Mouse (Mus musculus): ENCODE results near the gene Bloc1s1. TPM values are rescaled to one million over a fixed set of nuclear protein-coding genes. Genes with fewer than 3 reads are reported as not detected.

Gene Bloc1s1
- polyA plus RNA-seq, 1 experiment from 2014 or later, result 188 TPM

- H3K4me3 ChIP-seq (replicated peaks), result no peak overlapping the region
- peaks cover 13% of the 10 kb centered on the region for H3K36me3 ChIP-seq (replicated peaks)
- peaks cover 11% of the 10 kb centered on the region for H3K27me3 ChIP-seq
- peaks cover 22% of the 10 kb centered on the region for H3K4me1 ChIP-seq
- H3K27ac ChIP-seq, result no peak overlapping the region
- ATAC-seq (ENCODE audit: low FRiP score), result peak; percentile 53
- H3K9me3 ChIP-seq, result no peaks in the 10 kb centered on the region
- no peak overlapping the region for H3K9ac ChIP-seq
- WGBS, result 6% methylated on average over 5 of the region's 5 CpGs
- no peak overlapping the region for H3K4me2 ChIP-seq
Measured at GRCm38 (mm10) chr10:128913219-128913618, 10.6 kb downstream of the Bloc1s1 start.

- H3K4me3 ChIP-seq (replicated peaks), result no peak overlapping the region
- no peak overlapping the region for H3K4me2 ChIP-seq
- no peak overlapping the region for H3K9ac ChIP-seq
- WGBS, result 83% methylated on average over 4 of the region's 4 CpGs
- H3K4me1 ChIP-seq, result peaks cover 22% of the 10 kb centered on the region
- H3K27ac ChIP-seq, result no peak overlapping the region
- no peaks in the 10 kb centered on the region for H3K9me3 ChIP-seq
- H3K27me3 ChIP-seq, result peaks cover 14% of the 10 kb centered on the region
- H3K36me3 ChIP-seq (replicated peaks), result peaks cover 9% of the 10 kb centered on the region
- ATAC-seq (ENCODE audit: low FRiP score), result no peak
Measured at GRCm38 (mm10) chr10:128912791-128913190, 11.0 kb downstream of the Bloc1s1 start.

GRCm38 (mm10) chr10:128912268-128912667 lies 11.6 kb downstream of the Bloc1s1 start:
- no peak for ATAC-seq (ENCODE audit: low FRiP score)
- Histone ChIP-seq H3K4me2 (no peak overlapping the region), H3K36me3 (replicated peaks) (peaks cover 4% of the 10 kb centered on the region), H3K9me3 (no peaks in the 10 kb centered on the region), H3K27ac (no peak overlapping the region), H3K27me3 (peaks cover 14% of the 10 kb centered on the region), H3K9ac (no peak overlapping the region), H3K4me1 (peaks cover 22% of the 10 kb centered on the region), H3K4me3 (replicated peaks) (no peak overlapping the region)
- WGBS, result 84% methylated on average over 4 of the region's 4 CpGs

- Histone ChIP-seq H3K4me3 (replicated peaks) (no peak overlapping the region), H3K4me1 (peaks cover 22% of the 10 kb centered on the region), H3K9me3 (no peaks in the 10 kb centered on the region), H3K27ac (no peak overlapping the region), H3K36me3 (replicated peaks) (peaks cover 3% of the 10 kb centered on the region), H3K9ac (no peak overlapping the region), H3K4me2 (0 out of 2 replicates have a peak overlapping the region, but pooled peaks have one; percentile 84), H3K27me3 (peaks cover 14% of the 10 kb centered on the region)
- ATAC-seq (ENCODE audit: low FRiP score), result no peak
- 95% methylated on average over 6 of the region's 6 CpGs for WGBS
Measured at GRCm38 (mm10) chr10:128911430-128911829, 12.4 kb downstream of the Bloc1s1 start.

- ATAC-seq (ENCODE audit: low FRiP score), result peak; percentile 50
- Histone ChIP-seq H3K27me3 (peaks cover 14% of the 10 kb centered on the region), H3K4me1 (peaks cover 22% of the 10 kb centered on the region), H3K27ac (peak overlapping the region; percentile 42; the same call in 1 of the 2 replicates), H3K4me2 (peak overlapping the region; percentile 84), H3K9ac (peak overlapping the region; percentile 85), H3K9me3 (no peaks in the 10 kb centered on the region), H3K4me3 (replicated peaks) (peak overlapping the region; percentile 81), H3K36me3 (replicated peaks) (peaks cover 3% of the 10 kb centered on the region)
- 4% methylated on average over 57 of the region's 66 CpGs for WGBS
Measured at GRCm38 (mm10) chr10:128910066-128910841, 13.6 kb downstream of the Bloc1s1 start.

GRCm38 (mm10) chr10:128909567-128910028 lies 14.2 kb downstream of the Bloc1s1 start:
- peak overlapping the region; percentile 85 for H3K9ac ChIP-seq
- ATAC-seq (ENCODE audit: low FRiP score), result peak; percentile 73
- WGBS, result under 1% methylated on average over 35 of the region's 41 CpGs
- peaks cover 14% of the 10 kb centered on the region for H3K27me3 ChIP-seq
- peak overlapping the region; percentile 81 for H3K4me3 ChIP-seq (replicated peaks)
- peak overlapping the region; percentile 84 for H3K4me2 ChIP-seq
- H3K4me1 ChIP-seq, result peaks cover 22% of the 10 kb centered on the region
- peak overlapping the region; percentile 42; the same call in 1 of the 2 replicates for H3K27ac ChIP-seq
- H3K36me3 ChIP-seq (replicated peaks), result peaks cover 3% of the 10 kb centered on the region
- H3K9me3 ChIP-seq, result no peaks in the 10 kb centered on the region

GRCm38 (mm10) chr10:128908778-128909448 lies 14.9 kb downstream of the Bloc1s1 start:
- 62% methylated on average over 13 of the region's 13 CpGs for WGBS
- ATAC-seq (ENCODE audit: low FRiP score), result no peak
- H3K27ac ChIP-seq, result 0 out of 2 replicates have a peak overlapping the region, but pooled peaks have one; percentile 5

GRCm38 (mm10) chr10:128904812-128905211 lies 19.0 kb downstream of the Bloc1s1 start:
- 76% methylated on average over 5 of the region's 5 CpGs for WGBS
- peaks cover 14% of the 10 kb centered on the region for H3K27me3 ChIP-seq
- no peak for ATAC-seq (ENCODE audit: low FRiP score)

More at GRCm38 (mm10) chr10:128908778-128909448, 14.9 kb downstream of the Bloc1s1 start:
- Histone ChIP-seq H3K9ac (peak overlapping the region; percentile 85), H3K36me3 (replicated peaks) (peaks cover 3% of the 10 kb centered on the region), H3K4me1 (peaks cover 22% of the 10 kb centered on the region), H3K27me3 (peaks cover 14% of the 10 kb centered on the region), H3K4me3 (replicated peaks) (peak overlapping the region; percentile 81), H3K4me2 (peak overlapping the region; percentile 84), H3K9me3 (no peaks in the 10 kb centered on the region)

GRCm38 (mm10) chr10:128902409-128902988 lies 21.3 kb downstream of the Bloc1s1 start:
- no peak overlapping the region for H3K4me3 ChIP-seq (replicated peaks)
- H3K9ac ChIP-seq, result no peak overlapping the region
- no peak overlapping the region for H3K4me2 ChIP-seq
- H3K36me3 ChIP-seq (replicated peaks), result no peaks in the 10 kb centered on the region
- 76% methylated on average over 3 of the region's 3 CpGs for WGBS
- H3K4me1 ChIP-seq, result no peaks in the 10 kb centered on the region
- ATAC-seq (ENCODE audit: low FRiP score), result no peak
- H3K27ac ChIP-seq, result no peak overlapping the region
- no peaks in the 10 kb centered on the region for H3K9me3 ChIP-seq
- peaks cover 3% of the 10 kb centered on the region; the same call in 1 of the 2 replicates for H3K27me3 ChIP-seq

More at GRCm38 (mm10) chr10:128904812-128905211, 19.0 kb downstream of the Bloc1s1 start:
- H3K9ac ChIP-seq, result no peak overlapping the region
- no peak overlapping the region for H3K27ac ChIP-seq
- H3K4me2 ChIP-seq, result no peak overlapping the region
- no peaks in the 10 kb centered on the region for H3K36me3 ChIP-seq (replicated peaks)
- H3K4me1 ChIP-seq, result peaks cover 10% of the 10 kb centered on the region
- no peaks in the 10 kb centered on the region for H3K9me3 ChIP-seq
- H3K4me3 ChIP-seq (replicated peaks), result no peak overlapping the region

- no peak overlapping the region for H3K27ac ChIP-seq
- H3K27me3 ChIP-seq, result peaks cover 11% of the 10 kb centered on the region
- WGBS, result 83% methylated on average over 1 of the region's 1 CpGs
- no peak overlapping the region for H3K9ac ChIP-seq
- no peak overlapping the region for H3K4me3 ChIP-seq (replicated peaks)
- peaks cover under 1% of the 10 kb centered on the region; the same call in 1 of the 2 replicates for H3K4me1 ChIP-seq
- ATAC-seq (ENCODE audit: low FRiP score), result no peak
- no peaks in the 10 kb centered on the region for H3K9me3 ChIP-seq
- H3K36me3 ChIP-seq (replicated peaks), result no peaks in the 10 kb centered on the region
- H3K4me2 ChIP-seq, result no peak overlapping the region
Measured at GRCm38 (mm10) chr10:128901409-128901808, 22.4 kb downstream of the Bloc1s1 start.

- Histone ChIP-seq H3K4me1 (peaks cover 7% of the 10 kb centered on the region; the same call in 1 of the 2 replicates), H3K9me3 (no peaks in the 10 kb centered on the region), H3K9ac (no peak within 1 kb of the TSS), H3K4me3 (replicated peaks) (no peak within 1 kb of the TSS), H3K36me3 (replicated peaks) (no peaks in the 10 kb centered on the region), H3K27ac (no peak within 1 kb of the TSS), H3K27me3 (peaks cover 18% of the 10 kb centered on the region), H3K4me2 (no peak within 1 kb of the TSS)
- ATAC-seq (ENCODE audit: low FRiP score), result no peak
- 81% methylated on average over 3 of the region's 3 CpGs for WGBS
Measured at GRCm38 (mm10) chr10:128900698-128901097, 23.1 kb downstream of the Bloc1s1 start, which contains the start of gene Cd63. TSS of gene Cd63 (plus strand) at chr10:128900989.
